Mouse (Mus musculus) right cerebral cortex, postnatal 14 days (tissue): ENCODE data around the gene Ankrd39.

Experiments used
- DNase-seq: peaks from one replicate; pipeline ENCODE4 v3.0.0; 2022

Gene Ankrd39

DNA sequence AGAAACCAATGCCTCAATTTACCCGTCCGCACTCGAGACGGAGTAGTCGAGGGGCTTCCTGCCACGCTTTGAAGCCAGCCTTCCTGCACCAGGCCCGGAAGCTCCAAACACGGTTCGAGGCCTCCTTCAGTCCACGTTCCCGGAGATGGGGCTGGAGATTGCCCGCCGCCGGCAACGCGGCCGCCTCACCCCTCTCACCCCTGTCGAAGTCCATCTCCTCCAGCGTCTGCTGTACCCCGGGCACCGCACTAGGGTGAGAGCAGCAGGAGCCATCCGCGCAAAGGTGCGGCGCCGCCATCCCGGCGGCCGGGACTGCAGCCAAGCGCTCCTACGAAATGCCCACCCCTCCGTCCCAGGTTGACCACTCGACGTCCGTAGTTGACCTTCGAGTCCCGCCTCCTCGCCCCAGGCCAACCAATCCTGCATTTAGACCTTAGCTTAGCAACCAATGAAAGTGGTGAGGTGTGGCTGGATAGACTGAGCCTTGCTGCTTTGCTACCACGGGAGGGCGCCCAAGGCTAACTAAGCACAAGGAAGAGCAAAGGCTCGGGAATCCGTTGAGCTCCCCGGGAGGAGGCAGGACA is at the start of gene Ankrd39:
TSS of gene Ankrd39 (minus strand) at position 558 of the 584 bp plus-strand sequence.
- DNase-seq: peak; percentile 96

DNA sequence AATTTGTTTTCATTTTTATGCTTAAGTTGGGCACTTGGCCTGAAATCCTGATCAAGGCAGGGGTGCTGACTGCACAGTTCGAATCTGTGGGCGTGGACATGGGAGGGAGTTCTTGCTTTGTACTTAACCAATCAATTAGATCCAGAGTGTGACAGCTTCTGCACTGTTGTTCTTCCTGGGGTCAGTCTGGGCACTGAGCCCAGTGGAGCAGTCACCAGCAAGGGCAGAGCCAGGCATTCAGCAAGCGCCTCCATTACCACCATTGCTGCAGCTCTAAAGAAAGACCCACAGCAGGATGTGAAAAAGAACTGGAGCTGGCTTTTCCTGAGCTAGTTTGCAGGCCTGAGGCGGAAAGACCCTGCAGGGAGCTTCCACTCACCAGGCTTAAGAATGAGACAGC is 48.9 kb upstream of the Ankrd39 start:
- DNase-seq: no peak

DNA sequence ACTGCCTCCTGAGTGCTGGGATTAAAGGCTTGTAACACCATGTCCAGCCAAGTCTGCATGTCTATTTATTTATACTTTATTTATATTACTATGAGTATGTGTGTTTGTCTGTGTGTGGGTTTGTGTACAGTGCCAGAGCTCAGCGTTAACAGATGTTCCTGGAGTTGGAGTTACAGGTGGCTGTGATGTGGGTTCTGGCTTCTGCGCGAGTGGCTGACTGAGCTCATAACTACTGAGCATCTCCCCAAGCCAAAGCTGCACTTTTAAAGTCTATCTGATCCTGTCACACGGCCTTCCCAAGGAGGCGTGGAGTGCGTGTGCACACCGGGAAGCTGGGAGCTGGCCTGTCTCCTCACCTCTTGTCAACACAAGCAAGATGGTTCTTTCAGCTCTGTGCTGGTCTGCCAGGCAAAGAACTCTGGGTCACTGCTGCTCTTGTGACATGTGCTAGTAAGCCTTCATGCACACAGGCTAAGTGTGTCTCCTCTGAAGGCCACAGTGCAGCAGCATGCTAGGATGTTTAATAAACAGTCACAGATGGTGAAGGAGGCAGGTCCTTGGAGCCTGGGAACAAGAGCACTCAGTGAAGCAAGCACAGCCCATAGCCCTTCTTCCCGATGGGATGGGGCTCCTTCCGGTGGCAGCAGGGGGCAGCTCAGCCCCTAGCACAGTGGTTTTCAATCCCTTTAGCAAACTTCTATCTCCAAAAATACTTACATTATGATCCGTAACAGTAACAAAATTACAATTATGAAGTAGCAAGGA is 48.1 kb upstream of the Ankrd39 start:
- DNase-seq: no peak

- DNase-seq: no peak
These were observed 45.9 kb upstream of the Ankrd39 start for GRCm38 (mm10) chr1:36593099-36593498.

DNA sequence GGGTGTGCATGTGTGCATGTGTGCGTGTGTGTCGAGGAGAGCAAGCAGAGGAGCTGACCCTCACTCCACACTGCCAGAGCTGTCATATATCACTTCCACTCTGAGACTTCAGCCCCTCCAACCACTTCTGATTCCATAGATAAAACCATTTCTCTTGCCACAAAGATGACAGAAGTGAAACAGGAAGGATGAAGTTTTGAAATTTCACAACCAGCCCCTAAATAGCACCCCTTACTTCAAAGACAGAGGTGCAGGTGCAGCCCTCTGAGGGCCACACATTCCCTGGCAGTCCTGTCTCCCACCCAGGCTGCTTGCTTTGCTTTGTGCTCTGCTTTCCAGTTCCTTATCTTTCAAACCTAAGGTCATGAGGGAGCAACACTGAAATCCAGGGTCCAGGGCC is 44.2 kb upstream of the Ankrd39 start:
- DNase-seq: no peak

DNA sequence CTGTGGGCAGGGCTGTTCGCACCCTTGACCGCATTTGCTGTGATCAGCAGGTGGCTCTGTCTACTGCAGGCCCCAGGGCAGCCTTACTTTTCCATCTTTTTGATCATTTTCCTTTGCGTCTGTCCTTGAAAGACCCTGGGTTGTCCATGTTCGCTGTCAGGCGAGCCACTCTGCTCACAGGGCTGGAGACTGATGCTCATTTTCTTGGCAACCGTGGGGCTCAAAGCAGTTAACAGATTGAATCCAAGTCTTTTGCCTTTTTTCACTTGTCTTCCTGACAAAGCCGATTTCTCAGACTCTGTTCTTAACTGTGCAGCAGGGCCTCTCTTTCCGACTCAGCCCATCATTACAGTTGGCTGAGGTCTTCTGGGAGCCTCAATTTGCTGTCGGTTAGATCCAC is 43.4 kb upstream of the Ankrd39 start:
- no peak for DNase-seq

GRCm38 (mm10) chr1:36589486-36589885 is 42.2 kb upstream of the Ankrd39 start:
- DNase-seq: no peak

- no peak for DNase-seq
These were observed 41.5 kb upstream of the Ankrd39 start for GRCm38 (mm10) chr1:36588476-36589450.

- DNase-seq: no peak
These were observed 40.6 kb upstream of the Ankrd39 start for GRCm38 (mm10) chr1:36587860-36588259.

GRCm38 (mm10) chr1:36586288-36586687 is 39.0 kb upstream of the Ankrd39 start:
- DNase-seq: no peak

DNA sequence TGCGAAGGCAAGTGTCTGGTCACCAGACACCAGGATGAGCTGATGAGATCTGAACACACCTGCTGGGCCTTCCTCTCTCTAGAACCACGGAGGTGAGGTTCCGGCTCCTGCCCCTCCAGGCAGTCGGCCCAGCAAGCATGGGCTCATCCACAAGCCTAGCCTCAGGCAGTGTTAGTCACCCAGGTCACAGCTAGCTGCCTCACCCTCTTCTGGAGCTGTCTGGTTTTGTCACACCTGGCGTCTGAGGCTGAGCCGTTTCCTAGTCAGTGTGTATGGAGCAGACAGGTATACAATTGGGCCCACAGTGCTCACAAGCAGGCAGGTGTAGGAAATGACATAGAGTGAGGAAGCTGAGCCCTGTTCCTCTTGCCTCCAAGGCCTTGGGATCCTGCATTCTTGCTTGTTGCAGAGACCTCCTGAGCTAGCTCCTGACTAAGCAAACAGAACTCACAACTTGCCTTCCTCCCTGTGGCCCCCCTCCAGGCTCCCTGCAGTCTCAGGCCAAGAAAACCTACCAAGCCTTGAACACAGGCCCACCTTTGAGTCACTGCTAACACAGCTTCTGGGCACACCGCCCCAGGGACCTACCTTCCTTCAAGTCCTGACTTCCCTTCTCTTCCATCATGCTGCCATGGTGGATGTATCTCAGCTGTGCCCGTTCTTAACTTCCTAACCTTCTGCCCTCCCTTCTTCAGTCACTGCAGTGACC is 36.3 kb upstream of the Ankrd39 start:
- no peak for DNase-seq

DNA sequence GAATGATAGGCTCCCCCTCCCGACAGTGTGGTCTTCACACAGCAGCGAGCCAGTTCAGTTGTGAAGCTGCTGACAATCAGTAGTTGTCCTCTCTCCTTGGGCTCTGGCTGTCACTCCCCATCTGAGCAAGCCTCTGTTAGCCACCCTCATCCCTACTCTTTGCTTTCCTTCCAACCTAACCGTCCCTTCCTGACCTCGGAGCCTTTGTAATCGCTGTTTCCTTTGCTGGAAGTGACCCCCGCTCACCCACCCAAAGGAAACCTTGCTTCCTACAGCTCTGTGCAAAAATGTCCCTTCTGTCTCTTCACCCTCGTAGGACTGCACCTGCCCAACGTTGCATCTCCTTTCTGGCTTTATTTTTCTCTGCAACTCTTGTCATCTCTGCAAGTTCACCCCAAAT is 35.0 kb upstream of the Ankrd39 start:
- no peak for DNase-seq

DNA sequence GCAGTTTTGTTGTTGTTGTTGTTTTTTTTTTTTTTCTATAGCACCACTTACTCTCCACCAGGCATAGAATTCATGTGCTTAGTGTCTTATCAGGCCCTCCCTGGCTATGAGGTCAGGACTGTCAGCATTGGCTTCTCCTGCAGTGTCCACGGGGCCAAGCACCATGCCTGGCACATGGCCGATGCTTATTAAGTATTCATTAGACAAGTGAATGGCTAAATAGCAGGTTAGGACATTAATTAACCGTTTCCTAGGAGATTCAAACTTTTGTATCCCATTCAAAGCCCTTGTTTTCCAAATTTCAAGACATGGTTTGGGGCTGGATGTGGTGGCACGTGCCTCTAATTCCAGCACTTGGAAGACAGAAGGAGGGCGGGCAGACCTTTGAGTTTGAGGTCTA is 34.0 kb upstream of the Ankrd39 start:
- DNase-seq: no peak

- DNase-seq: peak; percentile 50
These were observed 33.4 kb upstream of the Ankrd39 start for GRCm38 (mm10) chr1:36580384-36581207.

- DNase-seq: no peak
These were observed 32.7 kb upstream of the Ankrd39 start for GRCm38 (mm10) chr1:36579974-36580383.

DNA sequence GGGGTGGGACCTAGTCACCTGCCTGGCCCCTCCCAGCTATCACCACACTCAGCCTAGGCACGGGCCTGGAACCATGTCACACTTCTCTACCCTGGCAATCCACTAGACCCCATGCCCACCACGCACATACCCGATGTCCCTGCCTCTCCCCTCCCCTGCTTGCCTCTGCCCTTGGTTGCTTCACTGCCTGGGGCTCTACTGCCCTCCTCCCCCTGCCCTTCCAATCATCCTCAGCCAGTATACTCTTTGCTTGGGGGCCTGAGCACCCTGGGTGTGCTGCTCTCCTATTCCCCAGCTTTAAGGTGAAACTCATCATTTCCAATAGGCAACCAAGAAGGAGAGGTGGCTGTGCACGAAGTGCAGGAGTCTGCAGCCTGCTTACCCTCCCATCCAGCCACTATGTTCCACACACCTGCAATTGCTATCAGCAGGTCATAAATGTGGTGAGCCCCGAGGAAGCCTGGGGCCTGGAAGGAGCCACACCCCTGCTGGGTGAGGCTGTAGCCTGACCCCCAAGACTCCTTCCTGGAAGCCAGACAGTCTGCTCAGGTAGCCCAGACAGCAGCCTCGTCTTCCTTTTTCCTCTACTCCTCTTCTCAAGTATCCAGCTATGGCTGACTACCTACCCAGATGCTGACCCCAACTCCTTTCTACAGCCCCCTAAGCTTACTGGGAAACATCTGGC is 29.9 kb upstream of the Ankrd39 start:
- DNase-seq: no peak

- no peak for DNase-seq
These were observed 28.1 kb upstream of the Ankrd39 start for GRCm38 (mm10) chr1:36575347-36575746.

- no peak for DNase-seq
These were observed 27.1 kb upstream of the Ankrd39 start for GRCm38 (mm10) chr1:36574196-36574955.

DNA sequence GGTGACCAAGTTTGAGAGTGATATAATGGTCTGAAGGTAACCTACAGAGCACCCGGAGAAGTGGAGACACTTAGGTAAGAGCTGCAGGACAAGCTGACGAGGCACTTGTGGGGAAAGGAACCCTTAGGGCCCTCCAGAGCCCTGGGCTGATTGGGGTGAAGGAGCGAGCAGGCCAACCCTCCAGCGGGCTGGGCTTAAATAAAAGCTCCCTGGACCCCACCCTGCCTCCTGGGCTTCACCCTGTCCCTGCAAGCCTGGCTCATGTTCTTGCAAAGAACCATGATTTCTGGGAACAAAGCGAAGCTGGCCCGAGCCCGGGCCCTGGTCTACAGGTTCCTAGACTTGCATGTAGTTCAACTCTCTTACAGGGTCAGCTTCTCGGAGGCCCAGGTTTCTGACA is 26.3 kb upstream of the Ankrd39 start:
- no peak for DNase-seq

GRCm38 (mm10) chr1:36572709-36573108 is 25.5 kb upstream of the Ankrd39 start:
- DNase-seq: no peak
